Comparison of ENCODE assay signal across 26 mouse cellular contexts in the genomic region with DNA sequence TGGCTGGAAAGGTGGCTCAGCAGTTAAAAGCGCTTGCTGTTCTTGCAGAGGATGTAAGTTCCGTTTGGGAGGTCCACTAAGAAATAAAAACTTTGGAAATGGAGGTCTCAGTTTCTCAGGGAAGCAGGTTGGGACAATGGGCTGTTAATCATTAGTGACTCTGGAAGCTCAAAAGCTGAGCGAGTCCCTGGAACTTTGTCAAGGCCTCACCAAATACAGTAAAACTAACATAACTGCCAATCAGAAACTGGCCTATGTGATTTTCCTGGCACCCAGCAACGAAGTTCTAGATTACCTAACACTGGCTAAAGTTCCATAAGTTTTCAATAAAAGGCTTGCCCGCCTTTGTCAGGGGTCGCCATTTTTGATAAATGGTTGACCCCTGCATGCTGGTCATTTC. TPM values are rescaled to one million over a fixed set of nuclear protein-coding genes. Genes with fewer than 3 reads are reported as not detected.
DNase-seq lines count a peak whose midpoint lies in the region; ATAC-seq and TF ChIP-seq lines count a peak whose summit lies in the region.
"Had no signal": no experiment of that assay in that cellular context is flagged by ENCODE, and none has a peak within 500 bp of the region (broad histone marks: within the 10 kb centered on the region; RNA-seq: fewer than 3 reads in every experiment).

No protein-coding gene starts in this region.

- H3K9me3 ChIP-seq in liver, embryonic 12.5 days (replicated peaks): no peaks in the 10 kb centered on the region
- H3K9me3 ChIP-seq in liver, postnatal 0 days (ENCODE audit: low read length): no peaks in the 10 kb centered on the region
- H3K9me3 ChIP-seq: embryonic facial prominence, embryonic 10.5 days; forebrain, embryonic 13.5 days; G1E; heart, embryonic 15.5 days; hindbrain, embryonic 10.5 days had no signal

- no peak for TF ChIP-seq CTCF in kidney, adult 2 months (conservative IDR thresholded peaks at IDR 0.05; ENCODE audit: insufficient read depth, insufficient read length, low read depth, low read length)
- TF ChIP-seq CTCF in liver, adult 2 months (IDR thresholded peaks at IDR 0.05; ENCODE audit: low read depth, low read length): no peak
- TF ChIP-seq CTCF in liver, postnatal 0 days (IDR thresholded peaks at IDR 0.05; ENCODE audit: low read depth): no peak

- 50% methylated on average over 6 of the region's 6 CpGs for WGBS in kidney, adult 2 months
- WGBS in liver, adult 2 months: 28% methylated on average over 6 of the region's 6 CpGs
- WGBS in liver, embryonic 12.5 days (ENCODE audit: insufficient replicate concordance): 61% methylated on average over 6 of the region's 6 CpGs
- 48% methylated on average over 6 of the region's 6 CpGs for WGBS in liver, postnatal 0 days (ENCODE audit: insufficient replicate concordance)

- no peaks in the 10 kb centered on the region for H3K79me2 ChIP-seq in liver, adult 2 months (ENCODE audit: control insufficient read depth, insufficient read depth, low read length)

- no peak overlapping the region for H3K4me3 ChIP-seq in kidney, adult 2 months (ENCODE audit: insufficient read depth, low read depth, low read length)
- H3K4me3 ChIP-seq in liver, adult 2 months (ENCODE audit: insufficient read depth, low read depth, low read length): no peak overlapping the region
- H3K4me3 ChIP-seq in liver, embryonic 12.5 days: no peak overlapping the region
- H3K4me3 ChIP-seq in liver, postnatal 0 days (ENCODE audit: low read depth, low read length): no peak overlapping the region
- H3K4me3 ChIP-seq: embryonic facial prominence, embryonic 10.5 days; forebrain, embryonic 13.5 days; heart, adult 2 months; heart, embryonic 15.5 days; hindbrain, embryonic 10.5 days had no signal

- TF ChIP-seq EP300 in liver, postnatal 0 days (IDR thresholded peaks at IDR 0.05; ENCODE audit: low read depth): no peak

- H3K4me2 ChIP-seq in liver, embryonic 12.5 days: no peak overlapping the region
- H3K4me2 ChIP-seq in liver, postnatal 0 days (ENCODE audit: low read depth, low read length): no peak overlapping the region
- H3K4me2 ChIP-seq: forebrain, embryonic 13.5 days; heart, embryonic 11.5 days; heart, embryonic 15.5 days; hindbrain, embryonic 14.5 days had no signal

- no peak for ATAC-seq in liver, embryonic 12.5 days
- ATAC-seq in liver, postnatal 0 days: 0 out of 2 replicates have a peak, but pooled peaks have one; percentile 33
- ATAC-seq: CD4-positive, CD25-positive, alpha-beta regulatory T cell, adult 4 months; forebrain, embryonic 13.5 days; forebrain, postnatal 0 days had no signal

- H3K9ac ChIP-seq in liver, adult 2 months (ENCODE audit: low read depth, low read length): peak overlapping the region; percentile 39; the same call in 1 of the 2 replicates
- H3K9ac ChIP-seq in liver, embryonic 12.5 days: no peak overlapping the region
- H3K9ac ChIP-seq in liver, postnatal 0 days (replicated peaks): no peak overlapping the region
- H3K9ac ChIP-seq: forebrain, embryonic 13.5 days; forebrain, postnatal 0 days; heart, embryonic 15.5 days; hindbrain, embryonic 14.5 days had no signal

- H3K27me3 ChIP-seq in kidney, adult 2 months (replicated peaks; ENCODE audit: control insufficient read depth, insufficient read depth, low read length): no peaks in the 10 kb centered on the region
- H3K27me3 ChIP-seq in liver, adult 2 months (ENCODE audit: control insufficient read depth, insufficient read depth, low read length): no peaks in the 10 kb centered on the region
- peaks cover 13% of the 10 kb centered on the region; the same call in 1 of the 2 replicates for H3K27me3 ChIP-seq in liver, embryonic 12.5 days (replicated peaks)
- H3K27me3 ChIP-seq in liver, postnatal 0 days (ENCODE audit: insufficient read depth, low read length): no peaks in the 10 kb centered on the region
- H3K27me3 ChIP-seq: forebrain, embryonic 13.5 days; heart, embryonic 15.5 days had no signal

- H3K4me1 ChIP-seq in kidney, adult 2 months (ENCODE audit: control insufficient read depth, insufficient read depth, low read length): peaks cover 3% of the 10 kb centered on the region; the same call in 1 of the 2 replicates
- peaks cover 3% of the 10 kb centered on the region; the same call in 1 of the 2 replicates for H3K4me1 ChIP-seq in liver, adult 2 months (ENCODE audit: control insufficient read depth, insufficient read depth, low read length)
- peaks cover 5% of the 10 kb centered on the region; the same call in 1 of the 2 replicates for H3K4me1 ChIP-seq in liver, embryonic 12.5 days
- H3K4me1 ChIP-seq in liver, postnatal 0 days (ENCODE audit: insufficient read depth): peaks cover 3% of the 10 kb centered on the region; the same call in 1 of the 2 replicates
- H3K4me1 ChIP-seq: forebrain, embryonic 13.5 days; heart, embryonic 15.5 days had no signal

- H3K36me3 ChIP-seq in kidney, adult 2 months (ENCODE audit: control insufficient read depth, insufficient read depth, low read length): no peaks in the 10 kb centered on the region
- H3K36me3 ChIP-seq in liver, adult 2 months (ENCODE audit: control insufficient read depth, insufficient read depth, low read length): no peaks in the 10 kb centered on the region
- H3K36me3 ChIP-seq in liver, embryonic 12.5 days: no peaks in the 10 kb centered on the region
- no peaks in the 10 kb centered on the region for H3K36me3 ChIP-seq in liver, postnatal 0 days (replicated peaks; ENCODE audit: insufficient read depth, low read length)
- H3K36me3 ChIP-seq: embryonic facial prominence, embryonic 10.5 days; G1E; heart, embryonic 15.5 days; hindbrain, embryonic 10.5 days had no signal

- peak; percentile 21 for DNase-seq in adrenal gland, adult 2 months
- DNase-seq in adrenal gland, postnatal 14 days: no peak
- peak; percentile 75 for DNase-seq in kidney, adult 2 months
- DNase-seq in kidney, postnatal 10 days: no peak
- peak; percentile 95 for DNase-seq in liver, adult 2 months (ENCODE audit: extremely low read depth, low read depth, low spot score)
- no peak for DNase-seq in liver, postnatal 0 days
- DNase-seq: adrenal gland, postnatal 36 days; B cell, adult 2 months; cerebellum, adult 2 months; cerebellum, postnatal 10 days; forebrain, postnatal 0 days; heart, adult 2 months had no signal

- TF ChIP-seq POLR2A in kidney, adult 2 months (IDR thresholded peaks at IDR 0.05; ENCODE audit: low read depth, low read length): no peak
- no peak for TF ChIP-seq POLR2A in liver, adult 2 months (IDR thresholded peaks at IDR 0.05; ENCODE audit: extremely low read depth, insufficient read depth, low read length)

- H3K27ac ChIP-seq in kidney, adult 2 months (ENCODE audit: insufficient read depth, low read depth, low read length): no peak overlapping the region
- H3K27ac ChIP-seq in liver, adult 2 months (replicated peaks; ENCODE audit: insufficient read depth, low read depth, low read length): peak overlapping the region; percentile 66
- no peak overlapping the region for H3K27ac ChIP-seq in liver, embryonic 12.5 days
- H3K27ac ChIP-seq in liver, postnatal 0 days (ENCODE audit: low read depth): no peak overlapping the region
- H3K27ac ChIP-seq: embryonic facial prominence, embryonic 10.5 days; forebrain, embryonic 13.5 days; heart, adult 2 months; heart, embryonic 15.5 days; hindbrain, embryonic 10.5 days; hindbrain, embryonic 14.5 days had no signal

RNA-seq across cellular contexts. Expression of a gene that starts 12.6 kb away (rescaled TPM):
- not detected for total RNA-seq in adrenal gland, adult 2 months (2021)
- polyA plus RNA-seq in adrenal gland, adult 2 months (2012; rRNA removed): not detected in 2 replicates
- not detected in 2 replicates for total RNA-seq in adrenal gland, postnatal 14 days (2021)
- polyA plus RNA-seq in kidney, adult 2 months (2012; rRNA removed): 0.04 TPM in 1 of 2 replicates, not detected in the other
- total RNA-seq in liver, adult 2 months (2014; rRNA removed): not detected in 2 replicates
- polyA plus RNA-seq in liver, adult 2 months (2012; rRNA removed): not detected in 2 replicates
- not detected in 2 replicates for polyA plus RNA-seq in liver, embryonic 12.5 days (2016; fragmentation: Nextera tagmentation; extraction: Ambion mirVana)
- not detected in 2 replicates for polyA plus RNA-seq in liver, postnatal 0 days (2015; fragmentation: Nextera tagmentation; extraction: Ambion mirVana)
- total RNA-seq: adrenal gland, adult 18-20 months; adrenal gland, postnatal 36 days; forebrain, postnatal 0 days; gastrocnemius, adult 8-10 months; gastrocnemius, postnatal 4 days; heart, adult 2 months; heart, postnatal 25 days had no signal
- polyA plus RNA-seq: CD4-positive, CD25-positive, alpha-beta regulatory T cell, adult 4 months; cerebellum, adult 2 months; embryonic facial prominence, embryonic 10.5 days; embryonic facial prominence, embryonic 14.5 days; forebrain, embryonic 13.5 days; forebrain, postnatal 0 days; G1E; heart, adult 2 months; heart, embryonic 11.5 days; heart, embryonic 15.5 days; hindbrain, embryonic 10.5 days; hindbrain, embryonic 14.5 days had no signal

RNA-seq across cellular contexts. Expression of a gene that starts 14.2 kb away (rescaled TPM):
- 10 to 100 TPM; 31.1 to 40.6 TPM for total RNA-seq in adrenal gland, adult 2 months (2021)
- 18.9 and 20.9 TPM in 2 replicates for polyA plus RNA-seq in adrenal gland, adult 2 months (2012; rRNA removed)
- 42.1 and 43.6 TPM in 2 replicates for total RNA-seq in adrenal gland, postnatal 14 days (2021)
- polyA plus RNA-seq in kidney, adult 2 months (2012; rRNA removed): 25.4 and 26.5 TPM in 2 replicates
- 40.7 and 43.6 TPM in 2 replicates for total RNA-seq in liver, adult 2 months (2014; rRNA removed)
- 16.4 and 21.8 TPM in 2 replicates for polyA plus RNA-seq in liver, adult 2 months (2012; rRNA removed)
- polyA plus RNA-seq in liver, embryonic 12.5 days (2016; fragmentation: Nextera tagmentation; extraction: Ambion mirVana): 49.1 and 53.1 TPM in 2 replicates
- 18.4 and 19.8 TPM in 2 replicates for polyA plus RNA-seq in liver, postnatal 0 days (2015; fragmentation: Nextera tagmentation; extraction: Ambion mirVana)

Comparison
In these comparisons a context has a peak if more than half of its experiments do, and no peak if none do; other contexts are left out.
1. DNase-seq: peak in adrenal gland, adult 2 months (single experiment), kidney, adult 2 months (single experiment) and liver, adult 2 months (single experiment); none in adrenal gland, postnatal 14 days (single experiment), kidney, postnatal 10 days (single experiment) and liver, postnatal 0 days (single experiment).